Mouse (Mus musculus) cerebellum, postnatal 10 days (tissue): ENCODE data around the gene Olfr722.
"Not testable (repeated sequence)": the region's sequence is repeated elsewhere in the genome, so short reads cannot be mapped to it uniquely, and the experiment has no call there.

ENCODE experiments used
- DNase-seq, 2 experiments: peaks; one replicate each; pipeline ENCODE4 v3.0.0; 2021; ENCODE audit warnings: mixed read lengths in 2 of 2

Olfr722 gene

DNA sequence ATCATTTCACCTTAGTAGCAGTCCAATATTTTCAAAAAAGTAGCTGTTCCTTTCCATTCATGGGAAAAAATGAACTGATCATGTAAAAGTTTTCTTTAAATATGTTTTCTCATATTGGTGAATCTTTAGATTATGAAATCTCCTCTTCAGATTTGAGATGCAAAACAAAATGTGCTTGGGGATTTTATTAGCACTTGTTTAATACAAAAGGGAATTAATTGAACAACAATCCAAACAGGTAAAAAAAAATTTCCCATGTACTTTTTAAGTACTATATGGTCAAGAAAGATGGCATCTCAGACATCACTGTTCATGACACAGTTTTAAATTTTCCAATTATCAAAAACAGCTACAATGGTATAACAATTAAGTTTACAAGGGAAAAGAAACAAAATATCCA lies at the start of gene Olfr722:
Gene Olfr722, minus strand, starts transcription at position 101 of the 400 bp plus-strand sequence.
- no peak for DNase-seq

DNA sequence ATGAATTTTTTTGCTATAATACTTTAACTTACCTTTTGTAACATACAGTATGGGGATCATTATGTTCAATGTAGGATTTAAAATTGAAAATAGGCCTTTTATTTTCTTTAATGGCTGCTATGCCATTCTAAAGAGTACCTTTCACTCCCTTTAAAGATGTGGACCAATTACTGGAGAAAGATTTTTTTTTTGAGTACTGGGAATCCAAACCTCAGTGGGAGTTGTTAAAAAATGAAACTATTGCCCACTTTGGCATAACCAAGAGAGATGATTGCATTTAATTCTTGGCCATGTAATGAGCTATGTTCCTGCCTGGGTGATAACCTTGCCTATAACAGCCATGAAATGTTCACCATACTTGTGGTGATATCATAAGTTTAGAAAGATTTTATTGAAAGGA lies 29.9 kb upstream of the Olfr722 start, which contains the start of gene Olfr723:
Gene Olfr723, minus strand, starts transcription at position 101 of the 400 bp plus-strand sequence.
- DNase-seq: not testable (repeated sequence)

DNA sequence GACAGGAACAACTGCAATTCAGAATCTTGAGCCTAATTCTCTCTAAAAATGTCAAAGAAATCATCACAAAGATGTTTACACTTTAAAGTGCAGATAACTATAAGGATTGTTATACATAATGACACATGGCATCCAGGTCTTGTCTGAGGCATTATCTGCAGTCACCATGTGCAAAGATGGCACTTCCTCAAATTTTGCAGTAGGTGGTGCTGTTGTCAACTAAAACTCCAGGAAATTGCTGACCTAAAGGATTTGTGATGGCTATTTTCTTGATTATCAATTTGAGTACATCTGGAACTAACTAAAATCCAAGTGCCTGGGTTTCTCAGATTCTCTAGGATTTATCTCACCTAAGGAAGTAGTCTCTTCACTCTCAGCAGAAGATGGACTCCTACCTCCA lies 41.4 kb downstream of the Olfr722 start:
- DNase-seq: peak; percentile 15 to 36
